ENCODE assay signal across 16 mouse cellular contexts in genomic region chr3:60531826-60532225, GRCm38 (mm10). TPM values are rescaled to one million over a fixed set of nuclear protein-coding genes. Genes with fewer than 3 reads are reported as not detected.
DNase-seq lines count a peak whose midpoint lies in the region; ATAC-seq and TF ChIP-seq lines count a peak whose summit lies in the region.
"Had no signal": no experiment of that assay in that cellular context is flagged by ENCODE, and none has a peak within 500 bp of the region (broad histone marks: within the 10 kb centered on the region; RNA-seq: fewer than 3 reads in every experiment).

No protein-coding gene starts in this region.

- WGBS in heart, embryonic 11.5 days (ENCODE audit: insufficient replicate concordance) = 80% methylated on average over 2 of the region's 2 CpGs
- 24% methylated on average over 2 of the region's 2 CpGs for WGBS in liver, adult 2 months
- WGBS in liver, embryonic 12.5 days (ENCODE audit: insufficient replicate concordance) = 86% methylated on average over 2 of the region's 2 CpGs
- 85% methylated on average over 2 of the region's 2 CpGs for WGBS in liver, embryonic 15.5 days (ENCODE audit: insufficient replicate concordance)

- no peaks in the 10 kb centered on the region for H3K9me3 ChIP-seq in heart, embryonic 11.5 days (replicated peaks; ENCODE audit: control insufficient read depth, low read length)
- no peaks in the 10 kb centered on the region for H3K9me3 ChIP-seq in liver, embryonic 12.5 days (replicated peaks)
- H3K9me3 ChIP-seq in liver, embryonic 15.5 days (replicated peaks) = no peaks in the 10 kb centered on the region
- H3K9me3 ChIP-seq: forebrain, embryonic 15.5 days; kidney, embryonic 15.5 days had no signal

- peaks cover 36% of the 10 kb centered on the region for H3K4me1 ChIP-seq in heart, embryonic 11.5 days (ENCODE audit: control insufficient read depth, insufficient read depth, low read length)
- H3K4me1 ChIP-seq in liver, adult 2 months (ENCODE audit: control insufficient read depth, insufficient read depth, low read length) = peaks cover 17% of the 10 kb centered on the region
- peaks cover 63% of the 10 kb centered on the region for H3K4me1 ChIP-seq in liver, embryonic 12.5 days
- peaks cover 41% of the 10 kb centered on the region for H3K4me1 ChIP-seq in liver, embryonic 15.5 days (replicated peaks)

- H3K27ac ChIP-seq in heart, embryonic 11.5 days (ENCODE audit: low read depth, low read length) = peak overlapping the region; percentile 18; the same call in 1 of the 2 replicates
- peak overlapping the region; percentile 59 for H3K27ac ChIP-seq in liver, adult 2 months (replicated peaks; ENCODE audit: insufficient read depth, low read depth, low read length)
- H3K27ac ChIP-seq in liver, embryonic 12.5 days = no peak overlapping the region; the same call in 1 of the 2 replicates
- peak overlapping the region; percentile 64; the same call in 1 of the 2 replicates for H3K27ac ChIP-seq in liver, embryonic 15.5 days (replicated peaks)
- H3K27ac ChIP-seq: forebrain, embryonic 15.5 days; kidney, embryonic 15.5 days; liver, embryonic 14.5 days had no signal

- no peak for TF ChIP-seq CTCF in liver, adult 2 months (IDR thresholded peaks at IDR 0.05; ENCODE audit: low read depth, low read length)

- no peaks in the 10 kb centered on the region for H3K27me3 ChIP-seq in heart, embryonic 11.5 days (ENCODE audit: control insufficient read depth, insufficient read depth, low read length)
- H3K27me3 ChIP-seq in liver, adult 2 months (ENCODE audit: control insufficient read depth, insufficient read depth, low read length) = no peaks in the 10 kb centered on the region
- no peaks in the 10 kb centered on the region for H3K27me3 ChIP-seq in liver, embryonic 12.5 days (replicated peaks)
- no peaks in the 10 kb centered on the region for H3K27me3 ChIP-seq in liver, embryonic 15.5 days
- H3K27me3 ChIP-seq: forebrain, embryonic 15.5 days; kidney, embryonic 15.5 days had no signal

- peak overlapping the region; percentile 7; the same call in 1 of the 2 replicates for H3K4me2 ChIP-seq in heart, embryonic 11.5 days
- H3K4me2 ChIP-seq in liver, embryonic 12.5 days = no peak overlapping the region
- H3K4me2 ChIP-seq in liver, embryonic 15.5 days = no peak overlapping the region
- H3K4me2 ChIP-seq: kidney, embryonic 15.5 days had no signal

- ATAC-seq in heart, embryonic 11.5 days (replicated peaks; ENCODE audit: insufficient number of reproducible peaks, low FRiP score, low TSS enrichment) = no peak
- ATAC-seq in liver, embryonic 12.5 days = no peak
- ATAC-seq in liver, embryonic 15.5 days (ENCODE audit: insufficient read depth) = no peak
- ATAC-seq: CD4-positive, CD25-positive, alpha-beta regulatory T cell, adult 4 months; forebrain, embryonic 15.5 days had no signal

- TF ChIP-seq POLR2A in liver, adult 2 months (IDR thresholded peaks at IDR 0.05; ENCODE audit: extremely low read depth, insufficient read depth, low read length) = no peak

- no peak for DNase-seq in heart, adult 18-20 months
- peak; percentile 73 for DNase-seq in liver, adult 2 months (ENCODE audit: extremely low read depth, low read depth, low spot score)
- DNase-seq in Muller cell, postnatal 12 days (ENCODE audit: inconsistent ontology term) = peak; percentile 85
- DNase-seq in layer of hippocampus, adult 18-20 months (ENCODE audit: low spot score in 2 of 2) = no peak
- no peak for DNase-seq in gastrocnemius, adult 8-10 months (ENCODE audit: low spot score in 2 of 2)
- DNase-seq: adrenal gland, postnatal 36 days; cerebellum, adult 9-10 months; spleen, adult 18-20 months; thymus, adult 18-20 months had no signal

- no peak overlapping the region for H3K4me3 ChIP-seq in heart, embryonic 11.5 days (ENCODE audit: low read depth, low read length)
- H3K4me3 ChIP-seq in liver, adult 2 months (ENCODE audit: insufficient read depth, low read depth, low read length) = peak overlapping the region; percentile 42; the same call in 1 of the 2 replicates
- no peak overlapping the region for H3K4me3 ChIP-seq in liver, embryonic 12.5 days
- no peak overlapping the region for H3K4me3 ChIP-seq in liver, embryonic 15.5 days (replicated peaks)
- H3K4me3 ChIP-seq: kidney, embryonic 15.5 days had no signal

- no peak overlapping the region for H3K9ac ChIP-seq in heart, embryonic 11.5 days (ENCODE audit: low read depth, low read length)
- H3K9ac ChIP-seq in liver, adult 2 months (ENCODE audit: low read depth, low read length) = no peak overlapping the region
- no peak overlapping the region for H3K9ac ChIP-seq in liver, embryonic 12.5 days
- no peak overlapping the region for H3K9ac ChIP-seq in liver, embryonic 15.5 days
- H3K9ac ChIP-seq: kidney, embryonic 15.5 days; liver, embryonic 14.5 days had no signal

- H3K36me3 ChIP-seq in heart, embryonic 11.5 days (ENCODE audit: control insufficient read depth, insufficient read depth, low read length) = no peaks in the 10 kb centered on the region
- no peaks in the 10 kb centered on the region; the same call in 1 of the 2 replicates for H3K36me3 ChIP-seq in liver, adult 2 months (ENCODE audit: control insufficient read depth, insufficient read depth, low read length)
- peaks cover 31% of the 10 kb centered on the region for H3K36me3 ChIP-seq in liver, embryonic 12.5 days
- peaks cover 13% of the 10 kb centered on the region for H3K36me3 ChIP-seq in liver, embryonic 15.5 days (replicated peaks)
- H3K36me3 ChIP-seq: forebrain, embryonic 15.5 days; kidney, embryonic 15.5 days had no signal

- peaks cover 11% of the 10 kb centered on the region for H3K79me2 ChIP-seq in liver, adult 2 months (ENCODE audit: control insufficient read depth, insufficient read depth, low read length)

RNA-seq across cellular contexts. Expression of gene Mbnl1, which starts 59.2 kb away (rescaled TPM):
- 76.6 and 101 TPM in 2 replicates for polyA plus RNA-seq in heart, embryonic 11.5 days (2014; fragmentation: Nextera tagmentation; extraction: Ambion mirVana)
- 100 to 1,000 TPM; 196 to 231 TPM for total RNA-seq in heart, adult 18-20 months (2021)
- 107 and 111 TPM in 2 replicates for total RNA-seq in liver, adult 2 months (2014; rRNA removed)
- polyA plus RNA-seq in liver, adult 2 months (2012; rRNA removed) = 22.6 and 27.3 TPM in 2 replicates
- 169 and 171 TPM in 2 replicates for polyA plus RNA-seq in liver, embryonic 12.5 days (2016; fragmentation: Nextera tagmentation; extraction: Ambion mirVana)
- polyA plus RNA-seq in liver, embryonic 15.5 days (2015; fragmentation: Nextera tagmentation; extraction: Ambion mirVana) = 88.5 and 93.9 TPM in 2 replicates
- total RNA-seq in layer of hippocampus, adult 18-20 months (2021) = 100 to 1,000 TPM; 137 to 141 TPM
- total RNA-seq in gastrocnemius, adult 8-10 months (2022) = 100 to 1,000 TPM; 579 to 697 (median 625) TPM

Comparison
In these comparisons a context has a peak if more than half of its experiments do, and no peak if none do; other contexts are left out.
1. DNase-seq: peak in liver, adult 2 months (single experiment) and Muller cell, postnatal 12 days (single experiment); none in heart, adult 18-20 months (0 of 2), layer of hippocampus, adult 18-20 months (0 of 2) and gastrocnemius, adult 8-10 months (0 of 2).